ENCODE assay signal across 20 mouse cellular contexts in the genomic region with DNA sequence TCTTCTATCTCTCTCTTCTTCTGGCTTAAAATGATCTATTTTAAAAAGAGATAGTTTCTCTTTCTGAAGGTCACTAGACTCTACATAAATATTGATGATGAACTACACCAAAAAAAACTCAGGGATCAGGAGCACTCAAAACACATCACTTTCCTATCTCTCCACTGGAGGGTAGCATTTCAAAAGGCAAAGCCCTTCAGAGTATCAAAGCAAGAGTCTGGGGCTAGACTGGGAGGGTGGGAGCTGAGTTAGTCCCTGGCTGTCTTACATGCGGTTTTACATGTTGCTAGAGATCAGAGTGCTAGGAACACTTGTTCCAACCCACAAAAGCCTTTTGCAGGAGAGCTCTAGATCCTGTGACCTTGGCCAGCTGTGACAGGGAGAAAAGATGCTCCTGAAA.
DNase-seq lines count a peak whose midpoint lies in the region; ATAC-seq and TF ChIP-seq lines count a peak whose summit lies in the region.
"Had no signal": no experiment of that assay in that cellular context is flagged by ENCODE, and none has a peak within 500 bp of the region (broad histone marks: within the 10 kb centered on the region; RNA-seq: fewer than 3 reads in every experiment).

No protein-coding gene starts in this region.

- H3K4me1 ChIP-seq in stomach, postnatal 0 days (replicated peaks; ENCODE audit: control insufficient read depth, insufficient read depth): no peaks in the 10 kb centered on the region
- H3K4me1 ChIP-seq: forebrain, embryonic 12.5 days; limb, embryonic 13.5 days had no signal

- no peak overlapping the region for H3K9ac ChIP-seq in stomach, postnatal 0 days (ENCODE audit: low read length)
- H3K9ac ChIP-seq: forebrain, embryonic 12.5 days; limb, embryonic 13.5 days; liver, embryonic 14.5 days had no signal

- no peak overlapping the region for H3K4me2 ChIP-seq in stomach, postnatal 0 days (replicated peaks; ENCODE audit: low read depth)
- H3K4me2 ChIP-seq: forebrain, embryonic 12.5 days; limb, embryonic 13.5 days; midbrain, embryonic 11.5 days had no signal

- no peak overlapping the region for H3K27ac ChIP-seq in layer of hippocampus, adult 2 months
- no peak overlapping the region for H3K27ac ChIP-seq in stomach, postnatal 0 days (replicated peaks)
- H3K27ac ChIP-seq: forebrain, embryonic 12.5 days; heart, adult 2 months; limb, embryonic 13.5 days; liver, embryonic 14.5 days had no signal

- no peaks in the 10 kb centered on the region for H3K36me3 ChIP-seq in stomach, postnatal 0 days (ENCODE audit: control insufficient read depth, insufficient read depth, low read length)
- H3K36me3 ChIP-seq: forebrain, embryonic 12.5 days; limb, embryonic 13.5 days had no signal

- H3K4me3 ChIP-seq in layer of hippocampus, adult 2 months: no peak overlapping the region
- H3K4me3 ChIP-seq in stomach, postnatal 0 days (ENCODE audit: low read depth, low read length): no peak overlapping the region
- H3K4me3 ChIP-seq: forebrain, embryonic 12.5 days; heart, adult 2 months; limb, embryonic 13.5 days had no signal

- no peak for ATAC-seq in stomach, postnatal 0 days (ENCODE audit: low FRiP score, low TSS enrichment)
- ATAC-seq: activated CD4-positive, CD25-positive, alpha-beta regulatory T cell, adult 4 months; hindbrain, embryonic 16.5 days had no signal

- 44% methylated on average over 1 of the region's 1 CpGs for WGBS in stomach, postnatal 0 days

- TF ChIP-seq CTCF in layer of hippocampus, adult 2 months (conservative IDR thresholded peaks at IDR 0.05): peak; percentile 70
- TF ChIP-seq CTCF in stomach, postnatal 0 days (IDR thresholded peaks at IDR 0.05; ENCODE audit: low read depth): peak; percentile 24; the same call in 1 of the 2 replicates

- no peaks in the 10 kb centered on the region for H3K9me3 ChIP-seq in stomach, postnatal 0 days (ENCODE audit: control insufficient read depth, low read length)
- H3K9me3 ChIP-seq: forebrain, embryonic 12.5 days; limb, embryonic 13.5 days had no signal

- H3K27me3 ChIP-seq in stomach, postnatal 0 days (ENCODE audit: control insufficient read depth, insufficient read depth, low read length): no peaks in the 10 kb centered on the region
- H3K27me3 ChIP-seq: forebrain, embryonic 12.5 days; limb, embryonic 13.5 days had no signal

- no peak for DNase-seq in layer of hippocampus, adult 2 months (ENCODE audit: low spot score in 2 of 2)
- no peak for DNase-seq in layer of hippocampus, adult 9-11 months
- peak; percentile 77 for DNase-seq in R1 (ENCODE audit: low read depth, low spot score)
- no peak for DNase-seq in stomach, postnatal 0 days (ENCODE audit: low spot score)
- DNase-seq in lung, postnatal 25 days (ENCODE audit: low spot score): no peak
- DNase-seq in cerebellum, adult 8-10 months: no peak
- DNase-seq in neural tube, embryonic 10.5 days (ENCODE audit: extremely low spot score, low spot score): no peak
- DNase-seq: adrenal gland, postnatal 10 days; cerebellum, adult 11 months; gastrocnemius, postnatal 14 days; heart, adult 2 months; heart, postnatal 4 days; kidney, adult 8-10 months; kidney, postnatal 4 days had no signal

- TF ChIP-seq EP300 in stomach, postnatal 0 days (optimal IDR thresholded peaks at IDR 0.05): no peak
